Mouse (Mus musculus) left cerebral cortex, postnatal 4 days (tissue): ENCODE results near the gene Scml4. TPM values are rescaled to one million over a fixed set of nuclear protein-coding genes. Genes with fewer than 3 reads are reported as not detected.
A peak's percentile ranks its signal among the peaks of the same experiment; 100 is the strongest.

ENCODE experiments used
- DNase-seq: peaks from one replicate; pipeline ENCODE4 v3.0.0-alpha.2; 2022
- intact Hi-C: fragments of 180-260 bp; cut with DNase I; formaldehyde crosslinking; loops from one replicate; pipeline ENCODE4 v1.15.1; 2025
- total RNA-seq, 2 experiments: library from RNA; stranded (reverse); gene quantifications; 2 replicates each; pipeline ENCODE4 v1.2.3; 2021

Gene Scml4
- total RNA-seq, 2 experiments from 2014 or later = 11.1 to 11.6 TPM

DNA sequence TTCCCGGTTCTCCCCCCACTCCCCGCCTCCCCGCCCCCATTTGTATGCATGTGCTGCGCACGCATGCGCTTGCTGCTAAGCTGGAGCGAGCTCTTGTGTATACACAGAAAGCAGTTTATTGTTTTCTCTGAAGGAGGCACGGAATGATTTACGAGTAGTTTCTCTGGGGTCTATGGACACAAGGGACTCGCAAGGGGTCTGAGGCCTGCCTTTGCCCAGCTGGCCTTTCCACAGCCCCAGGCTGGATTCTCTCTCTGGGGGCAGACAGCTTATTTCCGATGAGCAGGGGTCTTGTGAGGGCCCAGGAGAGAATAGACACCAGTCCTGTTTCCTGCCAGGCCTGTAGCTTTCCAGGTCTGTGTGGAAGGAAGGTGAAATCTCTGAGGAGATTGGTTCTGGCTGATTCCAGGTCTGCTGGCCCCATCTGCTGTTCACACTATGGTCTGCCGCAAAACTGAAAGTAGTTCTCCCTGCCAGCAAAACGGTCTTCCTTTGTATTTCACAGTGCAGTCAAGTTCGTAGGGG is 81.6 kb downstream of the Scml4 start:
- DNase-seq = peak; percentile 57
- intact Hi-C loops = loop anchor here (5.0 to 10.0 kb wide), 3 partner anchors 84 to 637 kb away; no protein-coding TSS in a partner anchor

- intact Hi-C loops = loop anchor here (5.0 to 10.0 kb wide), 3 partner anchors 85 to 637 kb away; no protein-coding TSS in a partner anchor
- DNase-seq = no peak
Observed at GRCm38 (mm10) chr10:42942300-42942699, 82.1 kb downstream of the Scml4 start.

DNA sequence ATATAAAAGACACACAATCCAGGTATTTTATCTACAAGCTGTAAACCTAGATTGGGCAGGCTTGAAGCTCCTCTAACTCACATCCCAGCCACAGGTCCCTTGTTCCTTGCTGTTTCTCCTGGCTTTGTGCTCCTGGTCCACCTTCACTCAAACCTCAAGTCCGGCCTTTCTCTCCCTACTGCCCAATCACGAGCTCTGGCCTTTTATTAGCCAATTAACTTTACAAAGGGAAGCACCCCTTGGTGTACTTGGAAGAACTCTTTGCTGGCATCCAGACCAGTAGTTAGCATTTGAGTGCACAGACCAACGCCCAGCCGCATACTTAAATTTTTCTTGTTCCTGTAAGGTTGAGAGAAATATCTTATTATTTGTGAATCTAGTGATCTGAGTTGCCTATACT is 85.1 kb downstream of the Scml4 start:
- intact Hi-C loops = loop anchor here (10.0 kb wide), 1 partner anchor 641 kb away; no protein-coding TSS in a partner anchor
- no peak for DNase-seq

DNA sequence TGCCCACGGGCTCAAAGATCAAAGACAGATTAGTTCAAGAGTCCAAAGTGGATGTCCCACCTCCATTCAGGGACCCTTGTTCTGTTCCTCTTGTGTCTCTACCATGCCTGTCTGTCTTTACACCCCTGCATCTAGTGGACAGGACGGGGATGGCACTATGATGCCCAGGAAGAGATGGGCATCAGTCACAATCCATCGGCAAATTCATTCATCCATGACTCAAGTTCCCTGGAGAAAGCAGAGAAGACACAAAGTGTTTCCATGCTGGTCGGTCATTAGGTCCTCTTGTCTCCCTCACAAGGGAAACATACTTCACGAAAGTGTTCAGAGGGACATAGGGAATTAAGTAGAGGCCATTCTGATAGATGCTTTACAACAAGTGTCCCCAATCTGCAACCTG is 87.2 kb downstream of the Scml4 start:
- intact Hi-C loops = loop anchor here (10.0 kb wide), 1 partner anchor 643 kb away; no protein-coding TSS in a partner anchor

GRCm38 (mm10) chr10:42950252-42950751 is 90.1 kb downstream of the Scml4 start:
- DNase-seq = no peak

More for the DNA sequence above, 87.2 kb downstream of the Scml4 start:
- no peak for DNase-seq

DNA sequence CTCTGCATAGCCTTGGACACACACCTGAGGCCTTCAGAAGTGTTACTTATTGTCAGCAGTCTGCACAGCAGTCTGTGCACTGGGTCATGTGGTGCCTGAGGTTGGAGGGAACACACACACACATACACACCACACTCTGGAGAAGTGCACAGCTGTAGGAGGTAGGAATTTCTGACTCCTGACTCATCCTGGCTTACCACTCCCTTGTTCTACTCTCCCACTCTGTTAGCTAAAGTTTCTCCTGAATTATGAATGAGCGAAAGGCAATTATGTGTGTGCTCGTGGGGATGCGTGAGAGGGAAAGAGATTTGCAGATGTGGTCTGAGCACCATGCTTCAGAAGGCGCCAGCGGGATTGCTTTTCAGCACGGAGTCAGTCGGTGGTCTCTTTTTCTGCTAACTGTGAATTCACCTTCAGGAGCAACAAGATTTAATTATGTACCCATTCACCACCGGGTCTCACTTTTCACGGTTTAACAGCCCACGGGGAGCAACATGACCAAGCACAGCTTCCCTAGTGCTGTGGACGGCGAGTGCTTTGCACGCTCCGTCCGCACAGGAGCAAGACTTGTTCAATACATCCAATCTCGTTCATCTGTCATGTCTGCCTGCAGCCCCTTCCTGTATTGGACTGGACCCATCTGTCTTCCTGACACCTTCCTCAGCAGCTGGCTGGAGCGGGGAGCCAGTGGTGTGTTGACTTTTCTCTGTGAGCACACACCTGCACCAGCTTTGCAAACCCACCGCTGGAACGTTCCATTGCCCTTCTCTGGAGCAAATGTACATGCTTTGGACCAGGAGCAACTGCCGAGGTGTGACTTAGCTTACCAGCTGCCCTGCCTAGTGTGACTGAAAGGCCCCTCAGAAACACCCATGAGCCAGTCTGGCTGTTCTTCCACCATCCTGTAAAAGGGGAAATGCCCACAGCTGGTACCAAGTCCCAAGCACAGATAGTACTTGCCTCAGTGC is 91.2 kb downstream of the Scml4 start:
- intact Hi-C loops = no loop called here
- DNase-seq = no peak

More at GRCm38 (mm10) chr10:42950252-42950751, 90.1 kb downstream of the Scml4 start:
- intact Hi-C loops = no loop called here

GRCm38 (mm10) chr10:42952046-42952420 is 91.9 kb downstream of the Scml4 start:
- no peak for DNase-seq
- intact Hi-C loops = no loop called here

DNA sequence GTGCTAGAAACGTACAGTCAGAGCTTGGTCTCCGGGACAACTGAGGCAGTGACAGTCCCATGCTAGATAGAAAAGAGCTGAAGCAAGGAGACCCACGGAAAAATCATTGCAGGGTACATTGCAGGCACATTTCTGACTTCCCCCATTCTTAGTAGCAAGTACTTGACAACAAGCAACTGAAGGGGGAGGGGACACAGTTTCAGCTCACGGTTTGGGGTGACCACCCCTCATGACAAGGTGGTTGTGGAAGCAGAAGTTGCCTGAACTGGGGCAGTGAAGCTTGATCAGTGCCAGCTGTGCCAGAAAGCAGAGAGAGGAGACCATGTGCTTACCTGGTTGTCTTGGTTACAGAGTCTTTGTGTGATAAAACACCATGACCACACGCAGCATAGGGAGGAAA is 93.4 kb downstream of the Scml4 start:
- no peak for DNase-seq
- intact Hi-C loops = no loop called here

DNA sequence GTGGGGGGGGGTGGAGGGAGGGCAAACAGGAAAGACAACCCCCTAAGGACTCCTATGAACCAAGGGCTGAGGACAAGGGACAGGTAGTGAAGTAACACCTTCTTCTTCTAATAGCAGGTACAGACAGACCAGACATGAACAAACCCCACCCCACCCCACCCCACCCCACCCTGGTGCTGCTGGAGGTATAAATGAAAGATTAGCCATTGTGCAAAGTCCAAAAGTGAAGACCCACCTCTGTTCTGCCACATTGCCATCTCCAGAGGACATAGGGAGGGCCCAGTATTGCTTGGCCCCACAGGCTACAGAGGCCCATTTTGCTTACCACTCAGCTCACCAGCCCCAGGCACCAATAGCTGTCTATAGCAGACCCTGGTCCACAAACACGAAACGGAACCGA is 95.0 kb downstream of the Scml4 start:
- DNase-seq = no peak
- intact Hi-C loops = no loop called here

DNA sequence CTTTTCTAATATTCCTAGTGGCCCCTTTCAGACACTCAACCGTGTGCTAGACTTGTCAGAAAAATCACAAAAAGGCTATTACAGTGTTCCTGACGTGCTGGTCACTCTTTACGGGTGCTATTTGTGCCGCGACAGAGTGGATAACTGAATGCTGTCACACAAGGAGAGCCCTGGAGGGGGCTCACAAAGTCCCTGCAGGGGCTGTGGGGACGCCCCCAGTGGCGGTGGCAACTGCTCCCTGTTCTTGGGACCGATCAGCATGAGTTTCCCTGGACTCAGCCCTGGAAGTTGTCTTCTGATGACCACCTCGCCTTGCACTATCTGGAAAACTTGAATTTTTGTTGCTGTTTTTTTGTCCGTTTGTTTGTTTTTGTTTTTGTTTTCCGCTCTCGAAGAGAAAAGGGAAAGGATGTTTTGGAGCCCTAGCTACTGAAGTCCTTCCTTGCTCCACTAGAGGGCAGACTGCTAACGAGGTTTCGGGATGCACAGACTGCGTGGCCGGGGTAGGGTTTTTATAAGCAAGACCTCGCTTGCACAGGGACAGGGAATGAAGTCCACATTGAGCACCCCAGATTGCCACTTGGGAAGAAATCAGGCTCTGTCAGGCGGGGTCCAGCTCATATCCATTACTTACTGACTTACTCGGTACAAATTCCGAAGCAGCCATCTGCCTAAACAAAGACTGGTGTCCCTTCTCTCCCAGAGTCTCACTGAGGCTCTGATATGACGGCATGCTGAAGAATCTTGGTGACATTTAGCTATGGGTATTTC is 97.9 kb downstream of the Scml4 start:
- peak; percentile 72 for DNase-seq
- intact Hi-C loops = no loop called here

- intact Hi-C loops = no loop called here
- no peak for DNase-seq
Observed at GRCm38 (mm10) chr10:42958686-42959085, 98.5 kb downstream of the Scml4 start.

DNA sequence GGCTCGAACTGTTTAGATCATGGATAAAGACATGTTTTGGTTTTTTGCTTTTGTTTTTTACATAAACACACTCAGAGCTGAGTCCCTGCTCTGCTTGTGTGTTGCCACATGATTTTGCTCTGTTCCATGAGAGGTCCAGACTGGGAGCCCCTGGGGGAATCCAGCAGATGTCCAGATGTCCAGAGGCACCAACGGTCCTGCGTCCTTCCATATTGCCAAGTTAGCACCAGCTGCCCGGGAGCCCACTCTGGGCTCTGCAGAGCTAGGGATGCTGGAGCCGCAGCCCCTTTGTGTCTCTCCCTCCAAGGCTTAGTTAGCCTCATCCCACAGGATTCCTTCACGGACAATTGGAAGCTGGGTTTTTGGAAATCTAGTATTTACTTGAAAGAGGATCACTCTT is 101.6 kb downstream of the Scml4 start:
- DNase-seq = no peak
- intact Hi-C loops = loop anchor here (10.0 kb wide), 1 partner anchor 213 kb away; the partner anchor contains the start of genes 9030612E09Rik and Sobp

- no peak for DNase-seq
- intact Hi-C loops = loop anchor here (10.0 kb wide), 1 partner anchor 213 kb away; the partner anchor contains the start of genes 9030612E09Rik and Sobp
Observed at GRCm38 (mm10) chr10:42962181-42962601, 102.0 kb downstream of the Scml4 start.

DNA sequence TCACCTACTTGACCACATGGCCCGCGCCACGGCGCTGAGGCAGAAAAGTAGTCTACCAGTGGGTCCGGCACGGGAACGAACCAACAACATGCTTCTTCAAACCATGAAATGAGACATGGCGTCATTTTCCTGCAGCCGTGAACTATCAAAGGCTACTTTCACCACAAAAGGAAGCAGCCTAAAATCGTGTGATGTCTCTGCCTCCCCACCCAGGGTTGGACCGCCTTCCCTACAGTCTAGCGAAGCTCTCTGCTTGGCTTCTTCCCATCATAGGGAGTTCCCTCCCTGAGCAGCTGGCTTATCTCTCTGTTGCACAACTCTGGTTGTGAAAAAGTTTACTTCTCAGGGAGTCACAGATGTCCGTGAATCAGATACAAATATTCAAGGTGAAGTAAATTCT is 102.5 kb downstream of the Scml4 start:
- intact Hi-C loops = loop anchor here (10.0 kb wide), 1 partner anchor 212 kb away; the partner anchor contains the start of genes 9030612E09Rik and Sobp
- no peak for DNase-seq

DNA sequence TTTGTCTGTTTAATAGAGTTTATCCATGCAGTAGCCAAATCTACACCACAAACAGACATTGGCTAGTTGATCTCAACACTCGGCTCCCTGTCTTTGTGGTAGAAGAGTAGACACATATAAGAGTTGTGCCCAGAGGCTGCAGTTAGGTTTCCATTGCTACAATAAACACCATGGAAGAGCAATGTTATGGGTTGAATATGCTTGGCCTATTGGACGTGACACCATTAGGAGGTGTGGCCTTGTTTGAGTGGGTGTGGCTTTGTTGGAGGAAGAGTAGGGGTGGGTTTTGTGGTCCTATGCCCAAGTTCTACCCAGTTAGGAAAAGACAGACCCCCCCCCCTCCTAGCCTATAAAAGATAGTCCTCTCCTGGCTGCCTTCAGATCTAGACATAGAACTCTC is 102.9 kb downstream of the Scml4 start:
- no peak for DNase-seq
- intact Hi-C loops = loop anchor here (10.0 kb wide), 1 partner anchor 212 kb away; the partner anchor contains the start of genes 9030612E09Rik and Sobp

GRCm38 (mm10) chr10:42968332-42968731 is 108.2 kb downstream of the Scml4 start:
- intact Hi-C loops = loop anchor here (10.0 kb wide), 1 partner anchor 206 kb away; the partner anchor contains the start of genes 9030612E09Rik and Sobp

GRCm38 (mm10) chr10:42972504-42973172 is 112.5 kb downstream of the Scml4 start:
- intact Hi-C loops = no loop called here

More at GRCm38 (mm10) chr10:42968332-42968731, 108.2 kb downstream of the Scml4 start:
- no peak for DNase-seq

GRCm38 (mm10) chr10:42973537-42973936 is 113.4 kb downstream of the Scml4 start:
- no peak for DNase-seq

More at GRCm38 (mm10) chr10:42972504-42973172, 112.5 kb downstream of the Scml4 start:
- peak; percentile 86 for DNase-seq

DNA sequence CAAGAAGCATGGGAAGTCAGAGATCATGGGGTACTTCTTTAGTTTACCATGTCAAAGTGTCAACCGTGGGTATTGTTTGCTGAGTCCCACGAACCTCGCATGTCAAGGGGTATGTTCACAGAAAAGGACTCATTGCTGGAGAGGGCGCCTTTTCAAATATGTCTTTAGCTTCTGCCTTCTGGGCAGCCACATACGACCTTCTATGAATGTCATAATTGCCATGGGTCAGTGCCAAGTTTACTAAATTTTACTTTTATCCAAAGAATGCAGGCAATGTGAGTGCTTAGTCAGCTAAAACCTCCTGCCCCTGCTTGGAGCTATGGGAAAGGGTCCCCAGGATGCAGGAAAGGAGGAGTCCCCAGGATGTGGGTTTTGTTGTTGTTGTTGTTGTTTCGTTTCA is 116.4 kb downstream of the Scml4 start:
- no peak for DNase-seq
- intact Hi-C loops = no loop called here

More at GRCm38 (mm10) chr10:42973537-42973936, 113.4 kb downstream of the Scml4 start:
- intact Hi-C loops = no loop called here
